8 mouse cellular contexts compared by ENCODE assay signal in the genomic region with DNA sequence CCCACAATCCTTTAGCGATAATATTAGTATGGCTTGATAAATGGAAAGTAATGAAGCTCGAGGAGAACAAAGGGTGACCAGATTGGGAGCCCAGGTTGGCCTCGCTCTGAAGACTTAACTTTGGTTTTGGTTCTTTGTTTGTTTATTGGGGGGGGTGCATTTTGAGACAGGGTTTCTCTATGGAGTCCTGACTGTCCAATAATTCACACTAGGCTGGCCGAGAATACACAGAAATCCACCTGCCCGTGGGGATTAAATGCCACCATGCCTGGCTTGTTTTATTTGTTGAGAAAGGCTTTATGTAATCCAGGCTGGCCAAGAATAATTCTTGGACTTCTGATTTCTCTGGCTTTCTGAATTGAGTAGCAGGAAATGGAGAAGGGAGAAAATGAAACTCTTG. TPM values are rescaled to one million over a fixed set of nuclear protein-coding genes. Genes with fewer than 3 reads are reported as not detected.
A peak's percentile ranks its signal among the peaks of the same experiment; 100 is the strongest.
DNase-seq lines count a peak whose midpoint lies in the region; ATAC-seq and TF ChIP-seq lines count a peak whose summit lies in the region.

No protein-coding gene starts in this region.

- H3K79me2 ChIP-seq in liver, adult 2 months (ENCODE audit: control insufficient read depth, insufficient read depth, low read length) = peaks cover 13% of the 10 kb centered on the region; the same call in 1 of the 2 replicates

- H3K36me3 ChIP-seq in liver, adult 2 months (ENCODE audit: control insufficient read depth, insufficient read depth, low read length) = peaks cover 17% of the 10 kb centered on the region
- peaks cover 19% of the 10 kb centered on the region for H3K36me3 ChIP-seq in forebrain, embryonic 12.5 days (replicated peaks)
- no peaks in the 10 kb centered on the region for H3K36me3 ChIP-seq in limb, embryonic 11.5 days (ENCODE audit: control insufficient read depth, insufficient read depth, low read length)
- H3K36me3 ChIP-seq in neural tube, embryonic 13.5 days = peaks cover 21% of the 10 kb centered on the region

- 35% methylated on average over 5 of the region's 5 CpGs for WGBS in liver, adult 2 months
- 77% methylated on average over 5 of the region's 5 CpGs for WGBS in forebrain, embryonic 12.5 days
- WGBS in limb, embryonic 11.5 days = 88% methylated on average over 5 of the region's 5 CpGs
- WGBS in neural tube, embryonic 13.5 days = 82% methylated on average over 5 of the region's 5 CpGs

- no peak for TF ChIP-seq CTCF in liver, adult 2 months (IDR thresholded peaks at IDR 0.05; ENCODE audit: low read depth, low read length)

- no peaks in the 10 kb centered on the region for H3K27me3 ChIP-seq in liver, adult 2 months (ENCODE audit: control insufficient read depth, insufficient read depth, low read length)
- no peaks in the 10 kb centered on the region for H3K27me3 ChIP-seq in forebrain, embryonic 12.5 days
- H3K27me3 ChIP-seq in limb, embryonic 11.5 days (ENCODE audit: control insufficient read depth, insufficient read depth, low read length) = no peaks in the 10 kb centered on the region
- no peaks in the 10 kb centered on the region for H3K27me3 ChIP-seq in neural tube, embryonic 13.5 days

- DNase-seq in liver, adult 2 months (ENCODE audit: extremely low read depth, low read depth, low spot score) = no peak
- DNase-seq in liver = no peak
- DNase-seq in limb, embryonic 11.5 days (ENCODE audit: low spot score) = no peak
- DNase-seq in left cerebral cortex, postnatal 4 days = no peak
- no peak for DNase-seq in right cerebral cortex, postnatal 36 days (ENCODE audit: low spot score in 2 of 2)
- no peak for DNase-seq in ovary, postnatal 14 days (ENCODE audit: low spot score)

- peak overlapping the region; percentile 45 for H3K27ac ChIP-seq in liver, adult 2 months (replicated peaks; ENCODE audit: insufficient read depth, low read depth, low read length)
- H3K27ac ChIP-seq in forebrain, embryonic 12.5 days = no peak overlapping the region
- H3K27ac ChIP-seq in limb, embryonic 11.5 days (replicated peaks; ENCODE audit: low read depth, low read length) = no peak overlapping the region
- H3K27ac ChIP-seq in neural tube, embryonic 13.5 days (replicated peaks) = no peak overlapping the region

- no peak for ATAC-seq in forebrain, embryonic 12.5 days (ENCODE audit: low FRiP score)
- ATAC-seq in limb, embryonic 11.5 days (ENCODE audit: insufficient number of reproducible peaks, low FRiP score, low TSS enrichment, low read depth) = no peak
- ATAC-seq in neural tube, embryonic 13.5 days (ENCODE audit: low read depth) = no peak

- peaks cover 10% of the 10 kb centered on the region for H3K4me1 ChIP-seq in liver, adult 2 months (ENCODE audit: control insufficient read depth, insufficient read depth, low read length)
- H3K4me1 ChIP-seq in forebrain, embryonic 12.5 days = peaks cover 20% of the 10 kb centered on the region
- H3K4me1 ChIP-seq in limb, embryonic 11.5 days (ENCODE audit: control insufficient read depth, insufficient read depth, low read length) = peaks cover 5% of the 10 kb centered on the region; the same call in 1 of the 2 replicates
- peaks cover 22% of the 10 kb centered on the region for H3K4me1 ChIP-seq in neural tube, embryonic 13.5 days (replicated peaks)

- intact Hi-C loops in left cerebral cortex, postnatal 4 days (cut with DNase I) = no loop called here

- TF ChIP-seq POLR2A in liver, adult 2 months (IDR thresholded peaks at IDR 0.05; ENCODE audit: extremely low read depth, insufficient read depth, low read length) = no peak

- peak overlapping the region; percentile 83 for H3K4me2 ChIP-seq in forebrain, embryonic 12.5 days
- H3K4me2 ChIP-seq in limb, embryonic 11.5 days (ENCODE audit: low read depth, severe bottlenecking) = peak overlapping the region; percentile 71
- H3K4me2 ChIP-seq in neural tube, embryonic 13.5 days = peak overlapping the region; percentile 91

- 0 out of 2 replicates have a peak overlapping the region, but pooled peaks have one; percentile 83 for H3K4me3 ChIP-seq in liver, adult 2 months (ENCODE audit: insufficient read depth, low read depth, low read length)
- peak overlapping the region; percentile 95; the same call in 1 of the 2 replicates for H3K4me3 ChIP-seq in forebrain, embryonic 12.5 days (replicated peaks)
- H3K4me3 ChIP-seq in limb, embryonic 11.5 days (ENCODE audit: low read depth, low read length) = no peak overlapping the region; the same call in 1 of the 2 replicates
- H3K4me3 ChIP-seq in neural tube, embryonic 13.5 days = peak overlapping the region; percentile 91

- H3K9me3 ChIP-seq in forebrain, embryonic 12.5 days = no peaks in the 10 kb centered on the region
- H3K9me3 ChIP-seq in limb, embryonic 11.5 days (ENCODE audit: control insufficient read depth, low read length) = no peaks in the 10 kb centered on the region
- no peaks in the 10 kb centered on the region for H3K9me3 ChIP-seq in neural tube, embryonic 13.5 days

- H3K9ac ChIP-seq in liver, adult 2 months (ENCODE audit: low read depth, low read length) = no peak overlapping the region
- H3K9ac ChIP-seq in forebrain, embryonic 12.5 days = no peak overlapping the region
- H3K9ac ChIP-seq in limb, embryonic 11.5 days (ENCODE audit: low read length) = no peak overlapping the region
- H3K9ac ChIP-seq in neural tube, embryonic 13.5 days = 0 out of 2 replicates have a peak overlapping the region, but pooled peaks have one; percentile 89

RNA-seq across cellular contexts. Expression of a gene that starts 1.4 kb away (rescaled TPM):
- total RNA-seq in liver, adult 2 months (2014; rRNA removed) = 6.1 and 7.9 TPM in 2 replicates
- polyA plus RNA-seq in liver, adult 2 months (2012; rRNA removed) = 0.66 TPM in 2 replicates
- polyA plus RNA-seq in forebrain, embryonic 12.5 days (2016; fragmentation: Nextera tagmentation; extraction: Ambion mirVana) = 9.0 and 9.3 TPM in 2 replicates
- 9.5 and 9.9 TPM in 2 replicates for polyA plus RNA-seq in limb, embryonic 11.5 days (2014; fragmentation: Nextera tagmentation; extraction: Ambion mirVana)
- 9.1 and 10.0 TPM in 2 replicates for polyA plus RNA-seq in neural tube, embryonic 13.5 days (2015; fragmentation: Nextera tagmentation; extraction: Ambion mirVana)
- total RNA-seq in left cerebral cortex, postnatal 4 days (2021) = 1 to 10 TPM; 4.6 to 6.1 TPM

RNA-seq across cellular contexts. Expression of a gene that starts 1.5 kb away (rescaled TPM):
- total RNA-seq in liver, adult 2 months (2014; rRNA removed) = 36.0 and 44.9 TPM in 2 replicates
- polyA plus RNA-seq in liver, adult 2 months (2012; rRNA removed) = 23.0 and 23.4 TPM in 2 replicates
- 41.3 and 41.7 TPM in 2 replicates for polyA plus RNA-seq in forebrain, embryonic 12.5 days (2016; fragmentation: Nextera tagmentation; extraction: Ambion mirVana)
- 39.2 and 41.3 TPM in 2 replicates for polyA plus RNA-seq in limb, embryonic 11.5 days (2014; fragmentation: Nextera tagmentation; extraction: Ambion mirVana)
- 49.4 and 54.3 TPM in 2 replicates for polyA plus RNA-seq in neural tube, embryonic 13.5 days (2015; fragmentation: Nextera tagmentation; extraction: Ambion mirVana)
- total RNA-seq in left cerebral cortex, postnatal 4 days (2021) = 10 to 100 TPM; 38.1 to 41.8 TPM

RNA-seq across cellular contexts. Expression of a gene that starts 5.1 kb away (rescaled TPM):
- total RNA-seq in liver, adult 2 months (2014; rRNA removed) = 14.0 and 14.4 TPM in 2 replicates
- 8.8 and 9.1 TPM in 2 replicates for polyA plus RNA-seq in liver, adult 2 months (2012; rRNA removed)
- 38.2 and 40.2 TPM in 2 replicates for polyA plus RNA-seq in forebrain, embryonic 12.5 days (2016; fragmentation: Nextera tagmentation; extraction: Ambion mirVana)
- polyA plus RNA-seq in limb, embryonic 11.5 days (2014; fragmentation: Nextera tagmentation; extraction: Ambion mirVana) = 41.7 and 45.5 TPM in 2 replicates
- 34.0 and 34.4 TPM in 2 replicates for polyA plus RNA-seq in neural tube, embryonic 13.5 days (2015; fragmentation: Nextera tagmentation; extraction: Ambion mirVana)
- total RNA-seq in left cerebral cortex, postnatal 4 days (2021) = 10 to 100 TPM; 32.4 to 37.4 TPM

RNA-seq across cellular contexts. Expression of a gene that starts 57.7 kb away (rescaled TPM):
- not detected in 2 replicates for total RNA-seq in liver, adult 2 months (2014; rRNA removed)
- not detected in 2 replicates for polyA plus RNA-seq in liver, adult 2 months (2012; rRNA removed)
- polyA plus RNA-seq in forebrain, embryonic 12.5 days (2016; fragmentation: Nextera tagmentation; extraction: Ambion mirVana) = 0.17 and 0.23 TPM in 2 replicates
- not detected in 2 replicates for polyA plus RNA-seq in limb, embryonic 11.5 days (2014; fragmentation: Nextera tagmentation; extraction: Ambion mirVana)
- polyA plus RNA-seq in neural tube, embryonic 13.5 days (2015; fragmentation: Nextera tagmentation; extraction: Ambion mirVana) = 1.6 and 2.1 TPM in 2 replicates
- not detected for total RNA-seq in left cerebral cortex, postnatal 4 days (2021)
